8 mouse cellular contexts compared by ENCODE assay signal in genomic region chr1:167896234-167896633, GRCm38 (mm10).
DNase-seq lines count a peak whose midpoint lies in the region; ATAC-seq and TF ChIP-seq lines count a peak whose summit lies in the region.

No protein-coding gene starts in this region.

- peak; percentile 79 for TF ChIP-seq CTCF in heart, adult 2 months (IDR thresholded peaks at IDR 0.05)

- WGBS in heart, adult 2 months = 26% methylated on average over 7 of the region's 7 CpGs
- WGBS in heart, embryonic 11.5 days (ENCODE audit: insufficient replicate concordance) = 27% methylated on average over 7 of the region's 7 CpGs

- intact Hi-C loops in heart, adult 2 months (cut with DNase I) = loop anchor here (10.0 kb wide), 1 partner anchor 481 kb away; no protein-coding TSS in a partner anchor

- no peak overlapping the region for H3K4me3 ChIP-seq in heart, adult 2 months
- H3K4me3 ChIP-seq in heart, embryonic 11.5 days (ENCODE audit: low read depth, low read length) = no peak overlapping the region

- TF ChIP-seq POLR2A in heart, adult 2 months (IDR thresholded peaks at IDR 0.05; ENCODE audit: insufficient read depth, low read depth, low read length) = no peak

- no peaks in the 10 kb centered on the region for H3K36me3 ChIP-seq in heart, adult 2 months (ENCODE audit: control insufficient read depth, insufficient read depth, low read length)
- H3K36me3 ChIP-seq in heart, embryonic 11.5 days (ENCODE audit: control insufficient read depth, insufficient read depth, low read length) = no peaks in the 10 kb centered on the region

- H3K9me3 ChIP-seq in heart, embryonic 11.5 days (replicated peaks; ENCODE audit: control insufficient read depth, low read length) = no peaks in the 10 kb centered on the region

- no peaks in the 10 kb centered on the region for H3K79me2 ChIP-seq in heart, adult 2 months (replicated peaks; ENCODE audit: control insufficient read depth, insufficient read depth, low read length)

- TF ChIP-seq EP300 in heart, adult 2 months (IDR thresholded peaks at IDR 0.05; ENCODE audit: insufficient read depth, low read depth, low read length) = no peak

- H3K27ac ChIP-seq in heart, adult 2 months = no peak overlapping the region
- H3K27ac ChIP-seq in heart, embryonic 11.5 days (ENCODE audit: low read depth, low read length) = no peak overlapping the region

- no peaks in the 10 kb centered on the region for H3K4me1 ChIP-seq in heart, adult 2 months (ENCODE audit: control insufficient read depth, insufficient read depth, low read length)
- no peaks in the 10 kb centered on the region for H3K4me1 ChIP-seq in heart, embryonic 11.5 days (ENCODE audit: control insufficient read depth, insufficient read depth, low read length)

- H3K9ac ChIP-seq in heart, adult 2 months (ENCODE audit: low read depth, low read length) = no peak overlapping the region
- no peak overlapping the region for H3K9ac ChIP-seq in heart, embryonic 11.5 days (ENCODE audit: low read depth, low read length)

- no peaks in the 10 kb centered on the region for H3K27me3 ChIP-seq in heart, adult 2 months (ENCODE audit: control insufficient read depth, insufficient read depth, low read length)
- peaks cover 5% of the 10 kb centered on the region; the same call in 1 of the 2 replicates for H3K27me3 ChIP-seq in heart, embryonic 11.5 days (ENCODE audit: control insufficient read depth, insufficient read depth, low read length)

- no peak overlapping the region for H3K4me2 ChIP-seq in heart, embryonic 11.5 days

- no peak for DNase-seq in heart, adult 2 months
- peak; percentile 3 for DNase-seq in c-Kit-positive CD71-positive TER-119-positive erythroid progenitor cells, embryonic 14.5 days (ENCODE audit: low spot score)
- DNase-seq in forelimb bud, embryonic 11.5 days (ENCODE audit: low read depth, low spot score) = peak; percentile 67
- peak; percentile 53 for DNase-seq in layer of hippocampus, adult 11-12 months (ENCODE audit: low spot score)
- peak; percentile 26 for DNase-seq in lung, postnatal 25 days (ENCODE audit: low spot score)
- DNase-seq in right cerebral cortex, postnatal 36 days (ENCODE audit: low spot score in 2 of 2) = peak; percentile 30 to 40
- no peak for DNase-seq in urinary bladder, postnatal 10 days (ENCODE audit: low spot score)

- no peak; the same call in 1 of the 2 replicates for ATAC-seq in heart, embryonic 11.5 days (replicated peaks; ENCODE audit: insufficient number of reproducible peaks, low FRiP score, low TSS enrichment)

Comparison
In these comparisons a context has a peak if more than half of its experiments do, and no peak if none do; other contexts are left out.
1. DNase-seq: peak in c-Kit-positive CD71-positive TER-119-positive erythroid progenitor cells, embryonic 14.5 days (single experiment), forelimb bud, embryonic 11.5 days (single experiment), layer of hippocampus, adult 11-12 months (single experiment), lung, postnatal 25 days (single experiment) and right cerebral cortex, postnatal 36 days (2 of 2); none in heart, adult 2 months (0 of 2) and urinary bladder, postnatal 10 days (single experiment).